Mouse (Mus musculus) embryonic fibroblast, embryonic 13.5 days (primary cell): ENCODE results near the gene Hdc. TPM values are rescaled to one million over a fixed set of nuclear protein-coding genes. Genes with fewer than 3 reads are reported as not detected.

Source experiments
- H3K27ac ChIP-seq: 2 replicates; pipeline ENCODE4 v1.5.1; 2012; ENCODE audit warnings: low read length, control low read depth, inconsistent platforms; ENCODE audit not compliant: insufficient read depth
- H3K4me1 ChIP-seq: 2 replicates; pipeline ENCODE4 v1.6.1; 2011; ENCODE audit warnings: low read length; ENCODE audit not compliant: control insufficient read depth, insufficient read depth
- H3K4me3 ChIP-seq: 2 replicates; pipeline ENCODE4 v1.5.1; 2011; ENCODE audit warnings: mild to moderate bottlenecking, control low read depth, low read length; ENCODE audit not compliant: insufficient read depth
- CTCF ChIP-seq: IDR thresholded peaks from 2 replicates; pipeline ENCODE4 v1.5.1; 2011; ENCODE audit warnings: mild to moderate bottlenecking, control low read depth, low read length, moderate library complexity, borderline replicate concordance; ENCODE audit not compliant: insufficient read depth
- POLR2A ChIP-seq: IDR thresholded peaks from 2 replicates; pipeline ENCODE4 v1.6.1; 2011; ENCODE audit warnings: low read depth, mild to moderate bottlenecking, control low read depth, low read length, moderate library complexity
- polyA plus RNA-seq: library from polyadenylated mRNA; stranded (reverse); fragments of >200 nt; gene quantifications from 2 replicates; pipeline ENCODE4 v1.2.4, GENCODE M21; 2011; ENCODE audit warnings: low read depth; ENCODE audit not compliant: missing spikeins, insufficient read length

Hdc gene
- polyA plus RNA-seq, 1 experiment, result not detected

DNA sequence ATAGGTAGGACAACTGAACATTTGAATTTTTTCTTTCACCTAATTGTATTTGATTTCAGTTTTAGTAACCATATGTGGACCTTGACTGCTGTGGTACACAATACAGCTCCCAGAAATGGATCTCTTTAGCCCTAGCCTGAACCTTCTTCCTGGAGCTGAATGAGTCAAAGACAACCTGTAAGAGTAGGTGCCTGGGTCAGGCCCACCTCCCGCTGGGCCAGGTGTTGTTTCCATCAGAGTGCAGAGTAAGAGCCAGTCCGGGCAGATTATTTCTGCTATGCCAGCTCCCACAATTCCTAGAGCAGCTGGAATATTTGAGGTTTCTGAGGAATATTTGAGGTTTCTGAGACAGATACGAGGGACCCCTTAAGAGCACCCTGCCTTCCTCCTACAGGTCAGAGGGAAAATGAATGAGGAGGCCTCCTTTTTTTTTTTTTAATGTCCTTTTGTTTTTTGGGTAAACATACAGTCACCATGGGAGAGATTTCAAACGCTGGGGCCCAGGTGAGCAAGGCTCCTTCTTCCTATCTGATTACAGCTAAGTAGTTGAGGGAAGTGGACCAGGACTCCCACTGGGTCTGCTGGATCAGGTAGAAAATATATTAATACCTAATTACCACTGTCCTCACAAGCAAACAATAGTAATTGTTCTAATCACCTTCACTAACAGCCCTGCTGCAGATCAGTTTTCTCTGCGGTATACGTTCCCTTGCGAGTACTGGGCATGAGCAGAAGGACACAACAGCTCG is 34.3 kb downstream of the Hdc start:
- Histone ChIP-seq H3K27ac (no peak overlapping the region), H3K4me3 (no peak overlapping the region), H3K4me1 (no peaks in the 10 kb centered on the region)
- TF ChIP-seq POLR2A (no peak), CTCF (no peak)

DNA sequence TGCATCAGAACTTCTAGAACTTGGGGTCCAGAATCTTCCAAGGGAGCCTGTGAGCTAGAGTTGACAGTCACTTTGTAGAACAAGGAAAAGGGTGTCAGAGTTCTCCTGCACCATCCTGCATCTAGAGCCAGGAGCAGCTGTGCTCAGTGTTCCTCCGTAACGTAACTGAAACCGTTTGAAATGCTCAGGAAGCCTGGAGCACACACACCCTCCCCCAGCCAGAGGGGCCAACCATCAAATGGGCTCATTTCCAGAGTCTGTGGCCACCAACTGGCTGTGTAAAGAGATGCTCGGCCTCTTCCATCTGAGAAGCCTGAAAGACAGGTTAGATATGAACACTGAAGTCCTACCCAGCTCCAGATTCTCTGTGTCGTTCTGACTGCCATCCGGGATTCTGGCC is 35.1 kb downstream of the Hdc start:
- Histone ChIP-seq H3K4me3 (no peak overlapping the region), H3K27ac (no peak overlapping the region), H3K4me1 (no peaks in the 10 kb centered on the region)
- TF ChIP-seq POLR2A (no peak), CTCF (no peak)

DNA sequence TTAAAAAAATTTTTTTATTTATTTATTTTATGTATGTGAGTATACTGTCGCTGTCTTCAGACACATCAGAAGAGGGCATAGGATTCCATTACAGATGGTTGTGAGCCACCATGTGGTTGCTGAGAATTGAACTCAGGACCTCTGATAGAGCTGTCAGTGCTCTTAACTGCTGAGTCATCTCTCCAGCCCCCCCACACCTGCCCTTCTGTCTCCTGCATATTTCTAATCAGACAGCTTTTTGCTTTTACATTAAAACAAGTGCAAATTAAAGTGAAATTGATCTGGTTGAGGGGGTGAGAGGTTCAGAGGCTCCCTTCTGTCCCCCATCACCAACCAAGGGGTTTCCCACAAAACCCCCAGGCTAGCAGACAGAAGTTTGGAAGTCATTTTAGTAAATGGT is 39.8 kb downstream of the Hdc start:
- no peak for TF ChIP-seq CTCF
- no peak for TF ChIP-seq POLR2A
- H3K4me1 ChIP-seq, result no peaks in the 10 kb centered on the region
- H3K4me3 ChIP-seq, result no peak overlapping the region
- H3K27ac ChIP-seq, result no peak overlapping the region

DNA sequence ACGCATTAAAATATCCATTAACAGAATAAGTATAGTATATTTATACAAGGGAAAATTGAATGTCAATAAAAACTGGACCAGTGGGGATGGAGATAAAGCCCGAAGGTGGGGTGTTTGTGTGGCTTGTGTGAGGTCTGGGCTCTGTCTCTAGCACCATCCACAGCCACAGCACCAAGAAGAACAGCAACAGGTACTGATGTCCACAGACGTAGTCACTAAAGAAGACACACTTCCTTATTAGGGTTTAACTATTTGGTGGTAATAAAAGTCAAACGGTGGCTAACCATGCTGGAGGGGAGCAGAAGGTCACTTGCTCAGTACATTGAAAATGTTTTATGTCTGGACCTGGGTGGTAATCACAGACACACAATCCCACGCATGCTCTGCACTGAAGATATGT is 41.7 kb downstream of the Hdc start:
- Histone ChIP-seq H3K4me3 (no peak overlapping the region), H3K27ac (no peak overlapping the region), H3K4me1 (no peaks in the 10 kb centered on the region)
- TF ChIP-seq CTCF (no peak), POLR2A (no peak)

DNA sequence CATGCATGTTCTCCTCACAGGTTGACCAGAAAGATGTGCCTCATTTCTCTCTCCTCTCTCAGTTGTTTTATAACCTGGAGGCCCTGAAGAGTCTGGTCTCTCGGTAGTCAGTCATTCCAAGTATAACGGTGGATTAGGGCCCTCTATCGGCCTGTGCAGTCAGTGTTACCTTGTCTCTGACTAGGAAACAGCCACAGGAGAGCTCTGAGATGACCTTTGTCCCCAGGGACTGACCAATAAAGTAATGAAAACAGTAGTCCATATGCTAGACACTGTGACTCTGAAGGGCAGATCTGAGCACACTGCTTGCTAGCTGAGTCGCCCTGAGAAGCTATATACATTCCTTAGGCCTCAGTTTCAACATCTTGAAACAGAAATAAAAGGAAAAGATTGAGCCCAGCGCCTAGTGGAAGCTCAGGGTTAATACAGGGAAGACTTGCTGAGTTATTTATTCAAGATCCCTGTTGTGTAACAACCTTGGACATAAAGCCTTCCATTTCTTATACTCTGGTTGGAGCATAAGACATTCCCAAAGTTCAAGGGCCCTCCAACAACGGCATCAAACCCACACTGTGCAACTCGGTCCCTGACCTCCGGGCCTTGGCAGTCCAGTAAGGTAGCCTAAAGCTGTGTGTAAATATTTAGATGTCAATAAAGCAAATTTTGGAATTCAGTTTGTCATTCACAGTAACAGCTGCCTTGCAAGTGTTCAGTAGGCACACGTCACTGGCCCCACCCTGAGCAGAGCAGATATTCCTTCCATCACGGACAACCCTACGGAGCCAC is 43.5 kb downstream of the Hdc start:
- H3K27ac ChIP-seq, result no peak overlapping the region
- H3K4me1 ChIP-seq, result no peaks in the 10 kb centered on the region
- TF ChIP-seq POLR2A, result no peak
- no peak for TF ChIP-seq CTCF
- no peak overlapping the region for H3K4me3 ChIP-seq

DNA sequence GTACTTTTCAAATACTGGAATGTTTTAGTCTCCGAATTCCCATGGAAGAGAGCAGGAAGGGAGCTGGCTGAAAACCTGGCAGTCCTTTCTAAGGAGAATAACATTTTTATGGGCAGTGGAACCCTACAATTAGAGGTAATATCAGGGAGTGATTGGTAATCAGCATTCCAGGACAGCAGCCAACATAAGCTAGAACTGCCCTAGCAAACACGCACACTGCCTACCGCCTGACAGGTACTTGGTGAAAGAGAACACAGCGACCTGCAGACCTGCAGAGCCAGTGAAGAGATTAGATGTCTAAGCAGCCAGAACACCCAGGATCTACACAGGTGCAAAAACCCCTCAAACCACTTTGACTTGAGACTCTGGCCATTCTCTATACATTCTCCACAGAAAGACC is 46.4 kb downstream of the Hdc start:
- Histone ChIP-seq H3K4me1 (no peaks in the 10 kb centered on the region), H3K27ac (no peak overlapping the region), H3K4me3 (no peak overlapping the region)
- no peak for TF ChIP-seq CTCF
- TF ChIP-seq POLR2A, result no peak

DNA sequence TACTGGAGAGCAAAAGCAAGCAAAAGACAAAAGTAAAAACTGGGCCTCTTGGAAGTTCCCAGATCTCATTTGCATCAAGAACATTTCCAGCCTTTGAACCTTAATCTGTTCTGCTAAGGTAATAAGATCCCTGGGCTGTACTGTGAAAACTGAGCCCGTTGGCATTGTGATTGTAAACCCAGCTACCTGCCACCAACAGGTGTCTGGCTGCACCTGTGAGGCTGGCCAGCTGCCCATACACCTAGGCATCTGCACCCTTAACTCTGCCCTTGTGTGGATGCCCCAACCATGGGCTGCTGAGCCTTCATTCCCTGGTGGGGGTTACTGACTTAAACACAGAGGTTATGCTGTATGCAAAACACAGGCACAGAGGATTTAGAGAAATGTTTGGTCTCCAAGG is 46.9 kb downstream of the Hdc start:
- Histone ChIP-seq H3K4me3 (no peak overlapping the region), H3K27ac (no peak overlapping the region), H3K4me1 (no peaks in the 10 kb centered on the region)
- no peak for TF ChIP-seq CTCF
- no peak for TF ChIP-seq POLR2A

DNA sequence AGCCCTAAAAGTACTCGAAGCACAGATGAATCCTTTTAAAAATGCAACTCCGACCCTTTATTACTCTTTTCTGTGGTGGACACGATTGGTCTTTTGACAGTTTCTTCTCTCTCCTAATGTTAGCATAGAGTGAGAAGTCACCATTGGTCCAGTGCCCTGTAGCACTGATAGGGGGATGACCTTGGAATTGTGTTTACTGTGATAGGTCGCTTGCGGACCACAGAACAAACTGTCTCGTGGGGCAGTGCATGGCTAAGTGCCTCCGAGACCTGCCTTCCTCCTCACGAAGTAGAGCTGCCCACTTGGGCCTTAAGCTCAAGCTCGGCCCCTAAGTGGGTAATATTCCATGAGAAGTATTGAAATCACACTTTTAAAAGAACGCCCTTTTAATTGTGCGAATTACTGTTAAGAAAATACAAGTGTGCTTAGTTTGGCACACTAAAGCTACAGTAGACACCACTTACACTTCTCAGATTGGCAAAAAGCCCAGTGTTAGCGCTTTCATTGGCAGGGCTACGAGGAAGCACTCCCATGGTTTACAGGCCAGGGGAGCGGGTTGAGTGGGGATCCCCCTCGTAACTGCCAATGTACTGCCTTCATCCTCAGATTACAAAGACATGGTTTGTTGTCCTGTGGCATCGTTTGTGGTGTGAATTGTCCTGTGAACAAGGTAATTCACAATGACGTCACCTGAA is 55.5 kb downstream of the Hdc start:
- TF ChIP-seq CTCF (no peak), POLR2A (no peak)
- Histone ChIP-seq H3K4me3 (no peak overlapping the region), H3K4me1 (no peaks in the 10 kb centered on the region), H3K27ac (no peak overlapping the region)

DNA sequence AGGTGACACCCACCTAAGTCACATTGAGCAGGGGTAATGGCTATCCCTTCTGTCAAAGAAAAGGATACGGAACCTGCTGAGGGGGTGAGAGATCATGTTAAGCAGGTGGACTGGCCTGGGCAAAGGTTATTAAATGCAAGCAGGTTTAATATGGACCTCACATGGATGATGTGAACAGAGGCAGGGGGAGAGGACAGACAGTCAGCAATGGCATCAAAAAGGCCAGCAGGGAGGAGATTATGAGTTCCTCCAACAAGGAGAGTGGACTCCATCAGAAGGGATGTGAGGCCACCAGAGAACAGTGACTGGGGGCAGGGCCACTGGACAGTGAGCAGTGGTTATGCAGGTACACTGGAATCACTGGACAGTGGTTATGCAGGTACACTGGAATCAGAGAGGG is 59.0 kb downstream of the Hdc start:
- Histone ChIP-seq H3K27ac (no peak overlapping the region), H3K4me1 (no peaks in the 10 kb centered on the region), H3K4me3 (no peak overlapping the region)
- TF ChIP-seq POLR2A (no peak), CTCF (no peak)

DNA sequence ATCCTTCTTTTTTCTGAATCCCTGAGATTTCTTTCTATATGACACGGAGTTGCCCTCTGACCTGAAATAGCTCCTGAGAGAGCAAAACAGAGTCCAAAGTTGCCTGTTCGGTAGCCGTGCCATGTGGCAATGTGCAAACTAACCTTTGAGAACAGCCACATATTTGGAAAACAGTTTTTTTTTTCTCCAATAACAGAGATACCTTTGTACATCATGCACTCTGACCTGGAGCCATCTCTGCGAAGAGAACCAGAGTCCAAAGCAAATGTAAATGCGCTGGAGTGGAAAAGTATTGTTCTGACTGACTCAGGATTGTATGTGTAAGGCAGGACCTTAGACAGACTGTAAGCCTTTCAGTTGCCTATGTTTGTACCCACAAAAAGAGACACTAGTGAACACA is 63.6 kb downstream of the Hdc start:
- TF ChIP-seq POLR2A, result no peak
- TF ChIP-seq CTCF, result no peak
- no peaks in the 10 kb centered on the region for H3K4me1 ChIP-seq
- H3K4me3 ChIP-seq, result no peak overlapping the region
- H3K27ac ChIP-seq, result no peak overlapping the region
